Mouse (Mus musculus) thymus, postnatal 0 days (tissue): ENCODE data around the gene Fam178b. TPM values are rescaled to one million over a fixed set of nuclear protein-coding genes. Genes with fewer than 3 reads are reported as not detected.
"Not testable (repeated sequence)": the region's sequence is repeated elsewhere in the genome, so short reads cannot be mapped to it uniquely, and the experiment has no call there.

Source experiments
- DNase-seq: peaks from one replicate; pipeline ENCODE4 v3.0.0-alpha.2; 2015; ENCODE audit warnings: low spot score
- polyA plus RNA-seq: library from polyadenylated mRNA; unstranded; fragments of >200 nt; fragmentation: Nextera tagmentation; extraction: Ambion mirVana; gene quantifications from 2 replicates; pipeline ENCODE4 v1.2.1, GENCODE M21; 2015

Fam178b gene
- polyA plus RNA-seq, 1 experiment from 2014 or later = 0.52 TPM

- no peak for DNase-seq
Observed at GRCm38 (mm10) chr1:36547981-36548598, 134.9 kb downstream of the Fam178b start.

- peak; percentile 96 for DNase-seq
Observed at GRCm38 (mm10) chr1:36546888-36547471, 136.0 kb downstream of the Fam178b start, which contains the start of gene Ankrd39. Ankrd39 (minus strand) TSS chr1:36547445.

GRCm38 (mm10) chr1:36545845-36546600 is 137.0 kb downstream of the Fam178b start:
- peak; percentile 49 for DNase-seq

GRCm38 (mm10) chr1:36545382-36545781 is 137.6 kb downstream of the Fam178b start:
- peak; percentile 17 for DNase-seq

GRCm38 (mm10) chr1:36542925-36543324 is 140.1 kb downstream of the Fam178b start:
- no peak for DNase-seq

GRCm38 (mm10) chr1:36541844-36542243 is 141.1 kb downstream of the Fam178b start:
- no peak for DNase-seq

- DNase-seq = no peak
Observed at GRCm38 (mm10) chr1:36540807-36541206, 142.2 kb downstream of the Fam178b start.

- no peak for DNase-seq
Observed at GRCm38 (mm10) chr1:36540132-36540531, 142.9 kb downstream of the Fam178b start.

- DNase-seq = no peak
Observed at GRCm38 (mm10) chr1:36539186-36539585, 143.8 kb downstream of the Fam178b start, which contains the start of gene Gm42417. Gm42417 (minus strand) TSS chr1:36539429.

- DNase-seq = no peak
Observed at GRCm38 (mm10) chr1:36538727-36539126, 144.3 kb downstream of the Fam178b start.

- DNase-seq = not testable (repeated sequence)
Observed at GRCm38 (mm10) chr1:36536783-36537182, 146.2 kb downstream of the Fam178b start, which contains the start of gene Ankrd23. Ankrd23 (minus strand) TSS chr1:36536883.

GRCm38 (mm10) chr1:36536397-36536728 is 146.6 kb downstream of the Fam178b start:
- no peak for DNase-seq

GRCm38 (mm10) chr1:36535477-36536396 is 147.2 kb downstream of the Fam178b start:
- DNase-seq = no peak

- DNase-seq = no peak
Observed at GRCm38 (mm10) chr1:36534595-36535058, 148.4 kb downstream of the Fam178b start.

GRCm38 (mm10) chr1:36533546-36533945 is 149.4 kb downstream of the Fam178b start:
- no peak for DNase-seq

- no peak for DNase-seq
Observed at GRCm38 (mm10) chr1:36531461-36531860, 151.5 kb downstream of the Fam178b start.

- no peak for DNase-seq
Observed at GRCm38 (mm10) chr1:36530962-36531361, 152.0 kb downstream of the Fam178b start.

- no peak for DNase-seq
Observed at GRCm38 (mm10) chr1:36530485-36530884, 152.5 kb downstream of the Fam178b start.

GRCm38 (mm10) chr1:36529875-36530274 is 153.1 kb downstream of the Fam178b start:
- no peak for DNase-seq

GRCm38 (mm10) chr1:36529274-36529673 is 153.7 kb downstream of the Fam178b start:
- no peak for DNase-seq

GRCm38 (mm10) chr1:36528351-36528750 is 154.6 kb downstream of the Fam178b start:
- DNase-seq = no peak
